Mouse (Mus musculus): ENCODE results near the gene Ppp1r14a.

DNA sequence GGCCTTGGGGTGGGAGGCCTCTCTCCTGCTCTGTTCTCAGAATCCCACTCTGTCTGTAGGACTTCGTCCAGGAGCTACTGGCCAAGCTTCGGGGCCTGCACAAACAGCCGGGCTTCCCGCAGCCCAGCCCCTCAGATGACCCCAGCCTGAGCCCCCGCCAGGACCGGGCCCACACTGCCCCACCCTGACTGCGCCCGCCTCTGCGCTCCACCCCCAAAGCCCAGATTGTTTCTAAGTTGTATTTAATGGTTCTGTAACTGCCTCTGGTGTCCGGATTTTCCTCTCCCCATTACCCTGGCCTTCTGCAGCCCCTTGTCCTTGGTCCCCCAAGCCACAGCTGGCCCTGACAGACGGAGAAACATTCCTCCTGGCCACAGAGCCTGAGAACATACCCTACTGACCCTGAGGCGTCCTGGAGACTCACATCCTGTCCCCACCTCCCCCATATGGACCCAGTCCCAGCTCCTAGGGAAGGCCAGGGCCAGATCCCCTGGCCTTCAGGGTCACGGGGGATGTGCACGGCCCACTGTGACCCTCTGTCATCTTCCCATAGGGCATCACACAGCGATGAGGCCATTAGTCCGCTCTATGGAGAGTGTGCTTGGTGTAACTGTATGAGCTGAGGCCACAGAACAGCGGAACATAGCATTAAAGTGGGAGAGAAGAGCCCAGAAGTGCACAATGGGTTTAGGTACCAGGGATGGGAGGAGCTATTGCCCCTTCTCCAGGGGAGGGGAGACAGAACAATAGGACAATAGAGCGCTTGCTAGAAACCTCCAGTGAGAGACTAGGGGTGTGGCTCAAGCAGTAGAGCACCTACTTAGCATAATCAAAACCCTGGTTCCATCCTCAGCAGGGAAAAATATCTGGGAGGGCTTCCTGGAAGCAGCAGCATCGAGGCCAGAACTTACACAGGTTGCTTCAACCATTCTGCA, 4.3 kb downstream of the Ppp1r14a start:
- TF ChIP-seq CTCF (IDR thresholded peaks at IDR 0.05; ENCODE audit: borderline replicate concordance, extremely low read depth, insufficient read depth, insufficient read length) = no peak
- TF ChIP-seq POLR2A (IDR thresholded peaks at IDR 0.05; ENCODE audit: borderline replicate concordance, extremely low read depth, insufficient read depth, insufficient read length, poor library complexity, severe bottlenecking) = no peak
